Mouse (Mus musculus) heart, embryonic 14.5 days (tissue): Measurements from ENCODE around the gene Ttc7. TPM values are rescaled to one million over a fixed set of nuclear protein-coding genes. Genes with fewer than 3 reads are reported as not detected.
"Not testable (repeated sequence)": the region's sequence is repeated elsewhere in the genome, so short reads cannot be mapped to it uniquely, and the experiment has no call there.

Source experiments
- ATAC-seq: fragments of 200-750 bp; cut with Nextera tagmentation; 2 replicates; pipeline ENCODE4 v1.8.0; 2017; ENCODE audit warnings: low read depth, moderate TSS enrichment; ENCODE audit not compliant: insufficient number of reproducible peaks, insufficient read depth, low FRiP score
- H3K27ac ChIP-seq, 2 experiments: fragments of 200-500 bp in 1 of 2; fragments of 300-500 bp in 1 of 2; sonication (generic) in 1 of 2; replicated peaks in 1 of 2; 2 replicates each; pipeline ENCODE4 v1.5.1; 2012 to 2014; ENCODE audit warnings: low read depth in 2 of 2, low read length in 2 of 2, control low read depth in 1 of 2, mild to moderate bottlenecking in 1 of 2, mixed read lengths in 1 of 2; ENCODE audit not compliant: control insufficient read depth in 1 of 2, insufficient read depth in 1 of 2
- H3K27me3 ChIP-seq: fragments of 300-500 bp; sonication (generic); 2 replicates; pipeline ENCODE4 v1.6.1; 2014; ENCODE audit warnings: mild to moderate bottlenecking, low read length, control low read depth; ENCODE audit not compliant: control insufficient read depth, insufficient read depth
- H3K36me3 ChIP-seq: fragments of 300-500 bp; sonication (generic); 2 replicates; pipeline ENCODE4 v1.6.1; 2014; ENCODE audit warnings: mild to moderate bottlenecking, control low read depth, low read length, mixed read lengths; ENCODE audit not compliant: control insufficient read depth, insufficient read depth
- H3K4me1 ChIP-seq, 2 experiments: fragments of 200-500 bp in 1 of 2; fragments of 300-500 bp in 1 of 2; sonication (generic) in 1 of 2; 2 replicates each; pipeline ENCODE4 v1.6.1; 2012 to 2014; ENCODE audit warnings: low read length in 2 of 2, control low read depth in 1 of 2, mixed read lengths in 1 of 2; ENCODE audit not compliant: control insufficient read depth in 2 of 2, insufficient read depth in 2 of 2
- H3K4me2 ChIP-seq: fragments of 300-500 bp; sonication (generic); 2 replicates; pipeline ENCODE4 v1.6.1; 2014; ENCODE audit warnings: mild to moderate bottlenecking, low read length
- H3K4me3 ChIP-seq, 2 experiments: fragments of 200-500 bp in 1 of 2; fragments of 300-500 bp in 1 of 2; sonication (generic) in 1 of 2; 2 replicates each; pipeline ENCODE4 v1.5.1; 2012 to 2014; ENCODE audit warnings: low read length in 2 of 2, mild to moderate bottlenecking in 2 of 2, control low read depth in 1 of 2, low read depth in 1 of 2, moderate library complexity in 1 of 2; ENCODE audit not compliant: control insufficient read depth in 1 of 2, insufficient read depth in 1 of 2
- H3K9ac ChIP-seq: fragments of 300-500 bp; sonication (generic); 2 replicates; pipeline ENCODE4 v1.6.1; 2014; ENCODE audit warnings: mild to moderate bottlenecking, low read length
- H3K9me3 ChIP-seq: fragments of 300-500 bp; sonication (generic); 2 replicates; pipeline ENCODE4 v1.6.1; 2016; ENCODE audit warnings: low read length, control low read depth; ENCODE audit not compliant: control insufficient read depth
- WGBS: fragments of 180-500 bp; shearing (Covaris S2); extraction: QIAGEN DNeasy Blood & Tissue Kit; methylation state at CpG from one replicate; pipeline ENCODE4 v1.1.7; 2014; 5-methylcytosine and 5-hydroxymethylcytosine counted together
- polyA plus RNA-seq: library from polyadenylated mRNA; unstranded; fragments of >200 nt; fragmentation: Nextera tagmentation; extraction: Ambion mirVana; gene quantifications from 2 replicates; pipeline ENCODE4 v1.2.1, GENCODE M21; 2014

Ttc7 gene
- polyA plus RNA-seq, 1 experiment from 2014 or later: 2.5 TPM

- no peak for ATAC-seq
- WGBS: 70% methylated on average over 8 of the region's 8 CpGs
- Histone ChIP-seq H3K27me3 (peaks cover 32% of the 10 kb centered on the region), H3K36me3 (no peaks in the 10 kb centered on the region), H3K9me3 (no peaks in the 10 kb centered on the region), H3K9ac (no peak overlapping the region), H3K4me1 (peaks cover 3 to 9% of the 10 kb centered on the region in 2 experiments; a peak in 3 of 4 replicates), H3K27ac (no peak overlapping the region), H3K4me2 (no peak overlapping the region), H3K4me3 (no peak overlapping the region)
These were observed 4.6 kb downstream of the Ttc7 start for GRCm38 (mm10) chr17:87287197-87287777.

GRCm38 (mm10) chr17:87288131-87288530, 5.4 kb downstream of the Ttc7 start:
- peaks cover 3 to 9% of the 10 kb centered on the region in 2 experiments; a peak in 3 of 4 replicates for H3K4me1 ChIP-seq
- H3K27me3 ChIP-seq: peaks cover 32% of the 10 kb centered on the region
- H3K36me3 ChIP-seq: no peaks in the 10 kb centered on the region
- no peak overlapping the region for H3K4me2 ChIP-seq
- no peaks in the 10 kb centered on the region for H3K9me3 ChIP-seq
- H3K27ac ChIP-seq: no peak overlapping the region
- WGBS: 37% methylated on average over 12 of the region's 12 CpGs
- ATAC-seq: no peak
- no peak overlapping the region for H3K4me3 ChIP-seq
- H3K9ac ChIP-seq: no peak overlapping the region

- no peaks in the 10 kb centered on the region for H3K36me3 ChIP-seq
- H3K9me3 ChIP-seq: no peaks in the 10 kb centered on the region
- H3K4me1 ChIP-seq: peaks cover 0 to 3% of the 10 kb centered on the region in 2 experiments; a peak in 2 of 4 replicates
- 65% methylated on average over 5 of the region's 5 CpGs for WGBS
- H3K9ac ChIP-seq: no peak overlapping the region
- H3K27ac ChIP-seq: no peak overlapping the region
- peaks cover 22% of the 10 kb centered on the region for H3K27me3 ChIP-seq
- no peak for ATAC-seq
- no peak overlapping the region for H3K4me2 ChIP-seq
- H3K4me3 ChIP-seq: no peak overlapping the region
These were observed 6.7 kb downstream of the Ttc7 start for GRCm38 (mm10) chr17:87289367-87289766.

- no peaks in the 10 kb centered on the region for H3K36me3 ChIP-seq
- peaks cover 0 to 3% of the 10 kb centered on the region in 2 experiments; a peak in 2 of 4 replicates for H3K4me1 ChIP-seq
- H3K27me3 ChIP-seq: peaks cover 16% of the 10 kb centered on the region
- H3K9me3 ChIP-seq: no peaks in the 10 kb centered on the region
- 90% methylated on average over 7 of the region's 7 CpGs for WGBS
- no peak overlapping the region for H3K9ac ChIP-seq
- no peak overlapping the region for H3K4me3 ChIP-seq
- no peak for ATAC-seq
- no peak overlapping the region for H3K4me2 ChIP-seq
- no peak overlapping the region for H3K27ac ChIP-seq
These were observed 8.4 kb downstream of the Ttc7 start for GRCm38 (mm10) chr17:87291037-87291436.

- no peak overlapping the region for H3K9ac ChIP-seq
- 69% methylated on average over 5 of the region's 5 CpGs for WGBS
These were observed 9.1 kb downstream of the Ttc7 start for GRCm38 (mm10) chr17:87291782-87292181.

GRCm38 (mm10) chr17:87293125-87293524, 10.4 kb downstream of the Ttc7 start:
- H3K36me3 ChIP-seq: no peaks in the 10 kb centered on the region
- peaks cover 4% of the 10 kb centered on the region; the same call in 1 of the 2 replicates for H3K27me3 ChIP-seq
- no peak overlapping the region for H3K4me3 ChIP-seq
- no peak overlapping the region for H3K9ac ChIP-seq
- peaks cover 0 to 3% of the 10 kb centered on the region in 2 experiments; a peak in 2 of 4 replicates for H3K4me1 ChIP-seq
- H3K9me3 ChIP-seq: no peaks in the 10 kb centered on the region
- ATAC-seq: no peak
- WGBS: 78% methylated on average over 5 of the region's 5 CpGs
- H3K4me2 ChIP-seq: no peak overlapping the region
- H3K27ac ChIP-seq: no peak overlapping the region

More at GRCm38 (mm10) chr17:87291782-87292181, 9.1 kb downstream of the Ttc7 start:
- no peak overlapping the region for H3K27ac ChIP-seq
- H3K4me2 ChIP-seq: no peak overlapping the region
- ATAC-seq: no peak
- H3K36me3 ChIP-seq: no peaks in the 10 kb centered on the region
- H3K9me3 ChIP-seq: no peaks in the 10 kb centered on the region
- peaks cover 14% of the 10 kb centered on the region for H3K27me3 ChIP-seq
- peaks cover 0 to 3% of the 10 kb centered on the region in 2 experiments; a peak in 2 of 4 replicates for H3K4me1 ChIP-seq
- no peak overlapping the region for H3K4me3 ChIP-seq

- Histone ChIP-seq H3K9me3 (no peaks in the 10 kb centered on the region), H3K4me1 (peaks cover 6 to 7% of the 10 kb centered on the region in 2 experiments; a peak in 2 of 4 replicates), H3K9ac (no peak overlapping the region), H3K4me3 (no peak overlapping the region), H3K36me3 (no peaks in the 10 kb centered on the region), H3K4me2 (no peak overlapping the region), H3K27ac (no peak overlapping the region), H3K27me3 (no peaks in the 10 kb centered on the region)
- 77% methylated on average over 7 of the region's 7 CpGs for WGBS
- no peak for ATAC-seq
These were observed 13.1 kb downstream of the Ttc7 start for GRCm38 (mm10) chr17:87295738-87296137.

GRCm38 (mm10) chr17:87296701-87297100, 14.0 kb downstream of the Ttc7 start:
- not testable (repeated sequence) for H3K9ac ChIP-seq, H3K4me1 ChIP-seq, H3K27me3 ChIP-seq, H3K4me3 ChIP-seq, H3K36me3 ChIP-seq, H3K27ac ChIP-seq, H3K4me2 ChIP-seq, ATAC-seq, H3K9me3 ChIP-seq
- WGBS: 63% methylated on average over 1 of the region's 1 CpGs
